Mouse (Mus musculus) right cerebral cortex, postnatal 36 days (tissue): ENCODE data around the gene Uba52.
A peak's percentile ranks its signal among the peaks of the same experiment; 100 is the strongest.

Experiments
- DNase-seq, 2 experiments: peaks; one replicate each; pipeline ENCODE4 v3.0.0; 2022; ENCODE audit warnings: low spot score in 2 of 2, mixed read lengths in 1 of 2

Uba52 gene

DNA sequence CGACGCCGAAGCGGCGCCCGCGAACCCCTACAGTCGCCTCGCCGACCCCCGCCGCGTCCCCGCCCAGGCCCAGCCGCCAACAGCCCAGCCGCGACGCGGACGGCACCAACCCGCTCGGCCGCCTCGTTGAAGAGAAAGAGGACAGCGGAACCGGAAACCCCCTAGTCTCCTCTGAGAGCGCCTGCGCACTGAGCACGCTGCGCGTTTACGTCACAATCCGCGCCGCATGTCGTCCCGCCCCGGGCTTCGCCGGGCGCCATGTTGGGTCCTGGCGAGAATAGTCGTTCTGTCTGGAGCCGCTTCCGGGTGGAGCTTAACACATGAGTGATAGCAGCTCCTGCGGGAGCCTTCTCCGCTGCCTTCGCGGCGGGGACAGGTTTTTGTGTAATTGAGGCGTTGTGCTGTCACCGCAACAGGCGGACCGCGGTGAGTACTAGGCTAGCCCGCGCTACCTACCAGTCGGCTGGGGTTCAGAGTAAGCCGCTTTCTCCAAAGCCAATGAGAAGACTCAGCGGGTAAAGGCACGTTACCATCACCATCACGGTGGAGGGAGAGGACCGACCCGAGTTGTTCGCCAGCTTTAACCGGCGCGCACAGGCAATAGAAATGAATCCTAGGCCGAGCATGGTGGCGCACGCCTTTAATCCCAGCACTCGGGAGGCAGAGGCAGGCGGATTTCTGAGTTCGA, at the start of gene Uba52:
Gene Uba52, minus strand, starts transcription at position 574 of the 688 bp plus-strand sequence.
- DNase-seq = peak; percentile 95 to 97

DNA sequence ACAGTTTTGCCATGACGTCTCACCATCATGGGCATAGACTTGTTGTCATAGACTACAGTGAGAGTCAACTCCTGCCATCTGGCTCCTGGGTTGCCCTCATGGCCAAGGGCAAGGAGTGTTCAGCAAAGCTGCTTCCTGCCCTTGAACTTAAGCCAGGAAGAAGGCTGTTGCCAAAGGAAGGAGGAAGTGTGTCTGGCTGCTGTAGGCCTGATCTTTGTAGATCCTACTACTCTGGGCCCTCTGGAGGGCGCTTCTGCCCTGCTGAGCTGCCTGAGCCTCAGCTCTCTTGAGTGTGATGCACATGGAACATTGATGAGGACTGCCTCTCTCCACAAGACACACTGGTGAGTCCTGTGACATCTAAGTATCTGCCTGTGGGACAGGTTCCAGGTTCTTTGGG, 49.5 kb upstream of the Uba52 start:
- DNase-seq = no peak

DNA sequence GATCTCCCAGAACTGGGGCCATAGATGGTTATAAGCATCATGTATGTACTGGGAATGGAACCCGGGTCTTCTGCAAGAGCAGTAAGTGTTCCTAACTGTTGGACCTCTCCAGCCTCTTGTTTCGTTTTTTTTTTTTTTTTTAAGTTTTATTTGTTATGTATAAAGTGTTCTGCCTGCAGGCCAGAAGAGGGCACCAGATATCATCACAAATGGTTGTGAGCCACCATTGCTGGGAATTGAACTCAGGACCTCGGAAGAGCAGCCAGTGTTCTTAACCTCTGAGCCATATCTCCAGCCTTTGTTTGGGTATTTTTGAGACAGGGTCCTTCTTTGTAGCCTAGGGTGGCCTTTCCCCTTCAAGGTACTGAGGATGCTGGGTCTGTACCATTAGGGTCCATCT, 48.4 kb upstream of the Uba52 start:
- no peak for DNase-seq

DNA sequence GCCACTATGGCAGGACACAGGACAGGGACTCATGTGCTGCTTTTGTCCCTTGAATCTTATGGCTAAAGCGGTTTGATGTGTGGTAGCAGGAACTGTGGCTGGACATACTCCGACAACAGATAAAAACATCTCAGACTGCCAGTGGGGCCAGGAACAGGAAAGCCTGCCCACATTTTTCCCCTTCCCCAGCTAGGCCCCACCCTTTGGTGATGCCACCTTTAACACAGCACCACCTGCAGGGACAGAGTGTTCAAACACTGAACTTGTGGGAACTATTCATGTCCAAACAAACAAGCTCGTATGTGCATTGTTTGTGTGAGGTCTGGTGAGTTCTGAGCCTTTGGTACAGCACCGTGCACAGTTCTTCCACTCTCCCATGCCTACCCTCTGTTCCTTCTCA, 47.7 kb upstream of the Uba52 start:
- DNase-seq = no peak

DNA sequence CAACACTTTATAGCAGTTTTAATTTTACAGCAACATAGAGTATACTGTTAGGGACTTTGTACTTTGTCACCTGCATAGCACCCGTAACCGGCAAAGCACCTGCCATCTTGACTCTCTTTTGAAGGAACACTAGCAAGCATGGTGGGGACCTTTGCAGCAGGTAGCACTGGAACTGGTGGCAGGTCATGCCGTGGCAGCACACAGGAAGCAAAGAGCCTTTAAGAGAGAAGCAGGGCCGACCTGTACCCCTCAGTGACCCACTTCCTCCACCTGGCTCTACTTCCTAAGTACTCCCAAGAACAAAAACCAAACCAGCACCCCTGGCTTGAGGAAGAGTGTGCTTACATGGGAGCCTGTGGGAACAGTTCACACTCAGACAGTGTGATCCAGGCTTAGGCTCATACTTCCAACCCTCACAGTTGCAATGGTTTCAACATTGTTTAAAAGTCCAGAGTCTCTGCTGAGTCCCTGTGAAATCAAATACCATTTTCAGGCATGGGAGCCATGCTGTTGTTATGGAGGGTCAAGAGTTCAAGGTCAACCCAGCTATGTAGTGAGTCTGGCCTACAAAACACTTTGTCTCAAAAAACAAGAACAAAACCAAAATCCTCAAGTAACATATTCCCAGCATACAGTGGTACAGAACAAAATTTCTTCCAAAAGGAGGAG, 44.6 kb upstream of the Uba52 start:
- DNase-seq = no peak

DNA sequence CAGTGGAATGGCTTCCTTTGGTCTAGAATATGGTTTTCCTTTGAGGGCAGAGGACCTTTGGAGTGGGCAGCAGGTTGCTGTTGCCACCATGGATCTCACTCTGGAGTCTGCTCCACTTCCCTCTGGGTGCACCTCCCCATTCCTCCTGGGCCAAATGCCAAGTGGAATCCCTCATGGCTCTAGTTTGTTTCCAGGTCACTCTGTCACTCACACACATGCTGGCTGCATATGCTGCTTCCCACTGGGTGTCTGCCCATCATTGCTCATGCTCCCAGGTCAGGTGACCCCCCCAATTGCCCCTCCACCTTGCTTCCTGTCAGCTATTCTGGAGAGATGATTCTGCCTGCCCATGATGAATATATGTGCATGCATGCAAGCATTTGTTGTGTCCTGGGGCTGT, 43.1 kb upstream of the Uba52 start:
- no peak for DNase-seq

DNA sequence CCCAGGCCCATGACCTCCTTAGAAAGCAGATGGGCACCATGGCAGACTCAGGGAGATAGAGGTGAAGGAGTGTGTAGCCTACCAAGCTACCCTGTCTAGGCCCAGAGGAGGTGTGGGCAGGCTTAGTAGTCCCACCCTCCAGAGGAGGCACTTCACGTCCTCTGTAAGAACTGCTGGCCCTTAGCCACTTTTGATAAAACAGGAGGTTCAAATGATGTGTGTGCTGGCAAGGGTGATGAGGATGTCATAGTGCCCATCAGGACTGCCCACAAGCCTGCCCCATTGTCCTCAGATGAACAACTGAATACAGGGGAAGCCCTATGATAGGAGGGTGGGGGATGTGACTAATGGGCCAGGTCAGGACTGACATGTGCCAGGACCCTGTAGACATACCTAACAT, 42.2 kb upstream of the Uba52 start:
- no peak for DNase-seq

DNA sequence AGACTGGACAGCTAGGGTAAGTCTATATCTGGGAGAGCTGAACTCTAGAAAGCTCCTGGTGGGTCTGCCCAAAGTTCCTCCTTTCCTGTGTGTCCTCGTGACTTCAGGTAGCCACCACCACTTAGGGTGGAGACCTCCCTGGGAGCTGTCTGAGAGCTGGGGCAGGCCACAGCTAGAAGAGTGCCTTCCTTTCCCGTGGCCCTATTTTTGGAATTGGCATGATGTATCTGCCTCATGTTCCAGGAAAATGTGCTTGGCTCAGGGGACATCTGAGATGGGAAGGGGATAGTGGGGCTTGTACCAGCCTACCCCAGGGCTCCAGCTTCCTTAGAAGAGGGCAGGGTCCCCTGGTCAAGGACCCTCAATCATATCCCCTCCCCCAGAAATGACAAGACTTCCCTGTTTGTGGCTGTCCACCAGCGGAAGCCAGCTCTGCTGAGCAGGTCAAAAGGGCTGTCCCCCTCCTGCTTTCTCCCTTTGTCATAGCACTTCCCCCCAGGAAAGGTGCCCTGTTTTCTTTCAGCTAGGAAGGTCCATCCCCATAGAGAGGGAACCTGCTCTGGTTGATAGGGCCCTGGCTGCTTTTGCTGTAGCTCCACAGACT, 41.1 kb upstream of the Uba52 start:
- DNase-seq = no peak

DNA sequence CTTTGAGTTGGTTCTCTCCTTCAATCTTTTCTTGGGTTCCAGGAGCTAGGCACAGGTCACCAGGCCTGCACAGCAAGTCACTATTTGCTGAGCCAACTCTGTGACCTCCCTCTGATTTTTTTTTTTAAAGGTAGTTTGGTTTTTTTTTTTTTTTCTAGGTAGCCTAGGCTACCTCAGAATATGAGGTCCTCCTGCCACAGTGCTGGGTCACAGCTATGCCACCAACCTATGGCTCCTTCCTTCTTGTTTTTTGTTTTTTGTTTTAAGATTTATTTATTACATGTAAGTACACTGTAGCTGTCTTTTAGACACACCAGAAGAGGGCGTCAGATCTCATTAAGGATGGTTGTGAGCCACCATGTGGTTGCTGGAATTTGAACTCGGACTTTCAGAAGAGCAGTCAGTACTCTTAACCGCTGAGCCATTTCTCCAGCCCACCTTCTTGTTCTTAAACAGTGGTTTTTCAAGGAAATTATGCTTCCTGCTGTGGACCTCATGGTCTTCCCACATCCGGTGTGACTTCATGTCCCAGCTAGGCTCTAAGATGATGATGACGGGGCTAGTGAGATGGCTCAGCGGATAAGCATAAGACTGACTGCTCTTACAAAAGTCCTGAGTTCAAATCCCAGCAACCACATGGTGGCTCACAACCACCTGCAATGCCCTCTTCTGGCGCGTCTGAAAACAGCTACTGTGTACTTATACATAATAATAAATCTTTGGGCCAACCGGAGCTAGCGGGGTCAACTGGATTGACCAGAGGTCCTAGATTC, 39.0 kb upstream of the Uba52 start:
- no peak for DNase-seq

DNA sequence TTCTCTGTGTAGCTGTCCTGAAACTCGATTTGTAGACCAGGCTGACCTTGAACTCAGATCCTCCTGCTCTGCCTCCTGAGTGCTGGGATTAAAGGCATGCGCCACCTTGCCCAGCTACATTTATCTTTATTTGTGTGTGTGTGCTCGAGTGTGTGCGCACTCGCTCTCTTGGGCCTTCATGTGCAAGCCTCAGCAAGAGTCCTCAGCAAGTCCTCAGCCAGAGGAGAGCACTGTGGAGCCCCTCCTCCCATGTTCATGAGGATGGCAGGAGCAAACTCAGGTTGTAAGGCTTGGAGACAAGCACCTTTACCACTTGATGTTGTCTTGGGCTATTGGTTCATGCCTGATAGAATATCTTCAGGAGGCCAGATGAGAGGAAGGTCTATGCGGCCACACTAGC, 37.2 kb upstream of the Uba52 start:
- no peak for DNase-seq

DNA sequence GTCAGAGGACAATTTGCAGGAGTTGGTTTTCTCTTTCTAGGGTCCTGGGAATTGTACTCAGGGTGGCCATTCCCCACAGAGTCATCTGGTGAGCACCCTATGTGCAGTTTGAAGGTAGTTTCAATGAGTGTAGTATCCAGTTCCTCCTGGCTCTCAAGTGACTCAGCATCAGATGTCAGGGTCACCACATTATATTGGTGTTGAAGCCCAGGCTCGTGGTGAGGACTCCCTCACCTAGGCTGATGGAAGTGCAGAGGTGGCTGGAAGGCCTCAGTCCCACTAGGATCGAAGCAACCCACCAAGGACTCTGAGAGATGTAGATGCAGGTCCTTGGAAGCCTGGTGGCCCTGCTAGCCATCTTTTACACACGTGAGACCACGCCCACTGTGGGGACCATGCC, 35.8 kb upstream of the Uba52 start:
- no peak for DNase-seq

DNA sequence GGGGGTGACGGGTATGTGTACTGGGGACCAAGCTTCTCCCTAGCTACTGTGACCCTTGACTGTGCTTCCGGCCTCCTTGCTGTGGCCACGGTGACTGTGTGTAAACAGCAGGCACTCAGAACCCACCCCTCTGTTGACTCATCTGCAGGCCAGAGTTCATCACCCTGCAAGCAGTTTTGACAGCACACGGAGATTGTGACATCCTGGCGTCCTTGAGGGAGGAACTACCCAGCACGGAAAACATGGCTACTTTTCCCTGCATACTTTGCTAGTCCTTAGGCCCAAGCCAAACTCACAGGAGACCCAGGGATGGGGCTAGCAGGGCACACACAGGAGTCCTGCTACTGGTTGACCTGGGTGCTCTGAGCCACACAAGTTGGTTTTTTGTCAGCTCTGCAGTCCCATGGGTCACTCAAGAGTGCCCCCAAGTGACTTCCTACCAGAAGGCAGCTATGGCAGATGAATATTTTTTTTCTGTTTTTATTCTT, 33.6 kb upstream of the Uba52 start:
- no peak for DNase-seq

DNA sequence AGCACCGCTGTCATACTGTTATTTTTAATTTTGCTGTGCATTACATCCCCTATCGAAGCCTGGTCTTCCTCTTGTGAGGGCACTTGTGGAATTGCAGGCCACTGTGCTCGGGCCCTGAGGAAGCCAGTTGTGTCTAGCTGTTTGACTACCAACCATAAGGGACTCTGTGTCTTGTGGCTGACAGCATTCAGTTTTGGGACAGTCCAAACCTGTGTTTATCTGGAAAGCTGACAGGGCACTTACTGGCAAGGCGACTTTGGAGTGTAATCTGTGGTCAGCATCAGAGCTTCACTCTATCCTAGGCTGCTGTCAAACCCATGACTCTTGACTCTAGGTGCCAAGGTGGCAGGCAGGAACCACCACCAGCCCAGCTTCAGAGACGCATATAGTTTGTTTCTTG, 30.5 kb upstream of the Uba52 start:
- DNase-seq = no peak

DNA sequence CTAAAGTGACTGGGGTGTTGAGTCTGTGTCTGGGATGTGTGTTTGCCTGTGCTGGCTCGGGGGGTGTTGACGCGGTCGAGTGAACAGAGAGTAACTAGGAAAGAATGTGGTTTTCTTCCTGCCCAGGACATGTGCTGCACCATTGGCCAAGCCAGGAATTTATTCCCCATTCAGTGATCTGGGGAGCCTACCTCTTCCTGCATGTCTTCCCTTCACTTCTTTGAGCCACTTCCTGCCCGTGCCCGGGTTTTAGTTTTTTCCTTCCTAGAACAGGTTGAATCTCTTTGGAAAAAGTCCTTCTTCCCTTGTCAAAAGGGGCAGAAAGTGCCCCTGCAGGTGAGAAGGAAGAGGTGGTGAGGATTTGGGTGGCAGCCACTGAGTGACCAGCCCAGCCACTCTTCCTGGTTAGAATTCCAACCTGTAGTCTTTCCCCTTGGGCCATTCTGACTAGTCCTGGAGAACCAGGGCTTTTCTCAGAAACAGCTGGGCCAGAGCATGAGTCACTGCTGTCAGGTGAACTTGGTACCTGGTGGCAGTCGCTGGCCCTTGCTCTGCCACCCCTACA, 30.0 kb upstream of the Uba52 start:
- DNase-seq = no peak

DNA sequence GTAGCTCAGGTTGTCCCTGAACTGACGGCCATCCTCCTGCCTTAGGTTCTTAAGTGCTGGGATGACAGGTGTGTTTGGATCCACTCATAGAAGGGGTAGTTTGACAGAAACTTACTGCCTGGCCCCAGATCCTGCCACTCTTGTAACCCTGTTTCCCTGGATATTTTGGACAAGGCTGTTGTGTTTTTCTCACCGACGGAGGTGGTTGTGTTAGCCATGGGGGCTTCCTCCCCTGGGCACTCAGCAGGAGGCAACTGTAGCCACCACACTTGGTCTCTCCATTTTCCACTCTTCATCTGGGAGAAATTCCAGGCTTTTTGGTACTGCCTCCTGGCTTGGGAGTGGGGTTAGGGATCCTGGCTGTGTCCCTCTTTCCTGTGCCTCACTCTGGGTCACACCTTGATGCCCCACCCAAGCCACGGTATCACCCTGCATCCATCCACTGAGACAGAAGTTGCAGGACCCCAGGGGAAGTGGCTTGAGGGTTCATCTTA, 29.5 kb upstream of the Uba52 start:
- DNase-seq = no peak

DNA sequence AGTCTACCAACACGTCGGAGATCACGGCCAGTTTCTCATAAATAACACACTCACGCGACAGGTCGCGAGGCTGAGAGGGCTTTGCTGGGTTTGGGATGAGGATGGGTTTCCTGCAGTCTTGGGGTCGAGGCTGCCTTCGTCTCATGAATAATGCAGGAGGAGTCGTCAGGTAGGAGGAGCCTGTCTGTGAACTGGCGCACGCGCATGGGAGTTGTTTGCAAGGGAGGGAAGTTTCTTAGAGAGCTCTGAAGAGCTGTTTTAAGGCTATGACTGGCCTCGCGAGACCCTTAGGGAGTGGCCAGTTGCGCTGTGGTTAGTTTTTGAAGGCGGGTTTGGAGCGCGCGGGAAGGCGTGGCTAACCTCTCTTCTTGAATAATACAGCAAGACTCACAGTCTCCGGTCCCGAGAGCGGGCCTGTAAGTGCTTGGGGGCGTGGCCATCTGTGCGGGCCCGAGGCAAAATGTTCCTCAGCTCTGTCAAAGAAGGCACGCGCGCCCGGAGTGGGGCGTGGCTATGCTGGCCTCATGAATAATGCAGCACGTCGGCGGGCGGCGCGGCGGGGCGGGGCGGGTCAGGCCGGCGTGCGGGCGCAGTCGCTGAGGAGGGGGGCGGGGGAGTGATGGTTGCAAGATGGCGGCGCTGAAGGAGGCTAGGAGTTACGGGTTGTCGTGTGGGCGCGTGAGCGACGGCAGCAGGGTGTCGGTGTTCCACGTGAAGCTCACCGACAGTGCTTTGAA, 28.6 kb upstream of the Uba52 start, which contains the start of gene Ell:
Gene Ell, plus strand, starts transcription at position 381 of the 737 bp plus-strand sequence.
- peak; percentile 99 to 100 for DNase-seq

DNA sequence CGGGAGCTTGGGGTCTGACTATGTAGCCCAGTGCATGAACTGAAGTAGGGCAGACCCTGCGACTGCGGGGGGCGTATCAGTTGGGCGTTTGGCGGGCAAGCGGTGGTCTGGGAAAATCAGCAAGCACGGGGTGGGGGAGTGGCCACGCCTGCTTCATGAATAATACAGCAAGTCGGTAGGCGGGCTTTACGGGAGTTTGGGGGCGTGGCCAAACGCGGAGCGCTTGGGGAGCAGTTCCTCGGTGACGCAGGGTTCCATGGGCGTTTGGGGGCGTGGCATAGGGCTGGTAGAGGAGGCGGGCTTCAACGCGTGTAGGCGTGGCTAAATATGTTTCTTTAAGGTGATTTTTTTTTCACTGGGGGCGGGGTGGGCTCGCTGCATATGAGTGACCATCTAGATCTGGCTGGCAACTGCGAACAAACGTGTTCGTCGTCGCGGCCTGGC, 28.1 kb upstream of the Uba52 start:
- DNase-seq = peak; percentile 99

DNA sequence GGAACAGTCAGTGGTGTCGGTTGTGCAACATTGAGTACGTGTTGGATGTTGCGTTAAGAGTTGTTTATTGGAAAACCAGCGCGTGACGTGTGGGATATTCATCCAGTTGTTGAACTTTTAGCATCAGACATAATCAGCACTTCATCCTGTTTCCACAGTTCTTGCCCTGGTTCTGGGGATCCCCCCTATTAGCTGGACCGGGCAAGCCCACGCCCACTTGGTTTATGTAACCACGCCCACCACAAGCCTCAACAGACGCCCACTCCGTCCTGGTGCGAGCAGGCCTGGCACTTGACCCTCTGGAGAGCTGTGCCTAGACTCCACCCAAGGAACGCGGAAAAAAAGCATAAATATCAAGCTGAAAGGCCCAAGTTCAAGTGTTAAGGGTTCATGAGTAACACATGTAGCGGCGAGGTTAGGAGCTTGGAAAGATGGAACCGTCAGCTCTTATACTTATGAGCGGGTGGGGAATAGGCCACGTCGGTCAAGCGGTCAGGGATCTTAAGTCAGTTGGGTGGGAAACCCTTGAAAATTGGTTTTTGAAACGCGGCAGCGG, 27.5 kb upstream of the Uba52 start:
- no peak for DNase-seq

DNA sequence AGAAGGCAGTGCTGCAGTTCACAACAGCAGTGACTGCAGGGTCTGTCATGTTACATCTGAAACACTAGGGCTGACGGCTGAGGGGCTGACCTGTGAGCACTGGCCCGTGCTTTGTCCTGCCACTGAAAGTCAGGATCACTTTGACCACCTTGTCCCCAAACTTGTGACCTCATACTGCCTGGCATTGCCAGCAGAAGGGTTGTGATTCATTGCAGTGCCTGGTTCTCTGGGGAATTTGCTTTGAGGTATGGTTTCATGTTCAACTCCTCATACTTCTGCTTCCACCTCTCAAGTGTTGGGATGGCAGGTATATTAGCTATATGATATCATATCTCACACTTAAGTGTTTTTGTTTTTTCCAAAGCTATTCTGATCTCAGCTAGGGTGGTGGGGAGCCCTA, 25.1 kb upstream of the Uba52 start:
- DNase-seq = no peak

DNA sequence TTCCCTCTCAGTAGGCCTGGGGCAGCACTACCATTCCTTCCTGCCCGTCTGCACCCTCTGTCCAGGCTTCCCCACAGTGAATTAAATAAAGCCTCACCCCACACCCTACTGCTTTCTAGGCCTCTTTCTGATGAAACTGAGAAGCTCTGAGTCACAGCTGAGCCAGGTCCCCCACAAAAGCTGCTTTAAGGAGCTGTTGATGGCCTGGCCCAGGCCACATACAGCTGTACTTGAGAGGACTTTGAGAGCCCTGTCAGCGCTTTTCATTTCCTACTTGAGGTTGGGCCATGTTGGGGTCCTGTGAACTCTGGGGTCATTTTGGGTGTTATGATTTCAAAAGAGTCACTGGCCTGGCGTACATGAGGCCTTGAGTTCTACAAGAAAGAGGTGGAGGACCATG, 24.6 kb upstream of the Uba52 start:
- DNase-seq = no peak

DNA sequence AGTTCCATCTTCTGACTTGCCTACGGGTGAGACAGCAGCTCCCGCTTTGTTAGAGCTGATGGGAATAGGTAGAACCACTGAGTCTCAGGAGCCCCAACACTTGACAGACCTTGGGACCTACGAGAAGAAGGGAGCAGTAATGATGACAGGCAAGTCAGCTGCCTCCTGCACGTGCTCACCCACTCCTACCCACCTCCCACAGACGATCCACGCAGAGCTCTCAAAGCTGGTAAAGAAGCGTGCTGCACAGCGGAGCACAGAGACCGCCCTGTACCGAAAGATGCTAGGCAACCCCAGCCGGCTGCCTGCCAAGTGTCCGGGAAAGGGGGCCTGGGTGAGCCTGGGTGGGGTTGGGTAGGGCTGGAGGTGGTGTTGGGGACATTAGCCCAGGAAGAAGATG, 23.7 kb upstream of the Uba52 start:
- DNase-seq = peak in 1 of 2 experiments; percentile 53
